Mouse (Mus musculus): ENCODE data around the gene Zfp618.

- TF ChIP-seq CTCF (IDR thresholded peaks at IDR 0.05; ENCODE audit: extremely low read depth, insufficient read length, insufficient replicate concordance, low read depth, low read length), result no peak
- no peak for TF ChIP-seq POLR2A (IDR thresholded peaks at IDR 0.05; ENCODE audit: low read depth, low read length)
Measured at GRCm38 (mm10) chr4:63033724-63034123, 68.4 kb downstream of the Zfp618 start.

Measured in small intestine, adult 2 months (tissue).